In the genomic region with DNA sequence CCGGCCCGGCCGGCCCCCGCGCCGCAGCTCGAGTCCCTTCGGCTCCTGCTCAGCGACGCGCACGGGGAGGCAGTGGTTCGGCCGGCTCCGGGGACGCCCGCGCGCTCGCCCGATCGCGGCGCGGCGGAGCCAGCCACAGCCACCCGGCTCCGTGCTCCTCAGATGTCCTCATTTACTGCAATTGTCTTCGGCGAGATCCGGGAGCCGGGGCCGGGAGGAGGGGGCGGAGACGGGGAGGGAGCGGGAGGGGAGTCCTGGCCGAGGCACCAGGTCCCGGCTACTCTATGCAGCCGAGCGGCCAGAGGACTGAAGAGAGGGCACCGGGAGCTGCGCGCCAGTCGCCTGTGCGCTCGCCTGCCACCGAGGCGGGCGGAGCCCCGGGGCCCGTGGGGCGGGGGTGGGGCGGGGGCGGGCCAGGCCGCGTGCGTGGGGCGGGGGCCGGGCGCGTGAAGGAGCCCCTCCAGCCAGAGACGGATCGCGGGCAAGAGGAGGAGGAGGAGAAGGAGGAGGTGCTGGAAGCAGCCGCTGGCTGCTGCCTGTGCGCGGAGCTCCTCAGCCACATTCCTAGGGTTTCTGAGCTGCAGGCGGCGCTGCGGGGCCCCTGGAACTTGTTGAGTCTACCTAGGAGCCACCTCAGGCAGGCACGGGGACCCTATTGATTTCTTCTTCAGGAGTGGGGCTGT, we compare ENCODE assay signal across 9 mouse cellular contexts. TPM values are rescaled to one million over a fixed set of nuclear protein-coding genes. Genes with fewer than 3 reads are reported as not detected.
DNase-seq lines count a peak whose midpoint lies in the region; ATAC-seq and TF ChIP-seq lines count a peak whose summit lies in the region.
"Had no signal": no experiment of that assay in that cellular context is flagged by ENCODE, and none has a peak within 500 bp of the region (broad histone marks: within the 10 kb centered on the region; RNA-seq: fewer than 3 reads in every experiment).

A gene (minus strand): TSS at position 504 of the 683 bp plus-strand sequence.

- TF ChIP-seq CTCF in embryonic fibroblast, embryonic 13.5 days (IDR thresholded peaks at IDR 0.05; ENCODE audit: borderline replicate concordance, insufficient read depth, low read length), result no peak

- no peak within 1 kb of the TSS for H3K27ac ChIP-seq in embryonic fibroblast, embryonic 13.5 days (ENCODE audit: insufficient read depth, low read length)
- no peak within 1 kb of the TSS for H3K27ac ChIP-seq in lung, embryonic 15.5 days

- H3K4me3 ChIP-seq in megakaryocyte, embryonic 14.5 days (replicated peaks), result peak within 1 kb of the TSS; percentile 85
- H3K4me3 ChIP-seq in embryonic fibroblast, embryonic 13.5 days (ENCODE audit: insufficient read depth, low read length), result peak within 1 kb of the TSS; percentile 36
- peak within 1 kb of the TSS; percentile 51 for H3K4me3 ChIP-seq in lung, embryonic 15.5 days

- ATAC-seq in megakaryocyte, adult 5-6 weeks (ENCODE audit: poor library complexity, severe bottlenecking), result no peak
- peak; percentile 83 for ATAC-seq in lung, embryonic 15.5 days (ENCODE audit: borderline replicate concordance, extremely low read depth, low FRiP score, low TSS enrichment)

- DNase-seq in heart, postnatal 4 days, result peak; percentile 43
- peak; percentile 61 to 74 for DNase-seq in layer of hippocampus, postnatal 36 days
- peak; percentile 71 for DNase-seq in retina, embryonic 14.5 days (ENCODE audit: low spot score)
- no peak for DNase-seq in natural killer cell, adult 2 months (ENCODE audit: low spot score in 2 of 2)

- H3K27me3 ChIP-seq in megakaryocyte, embryonic 14.5 days (replicated peaks), result peaks cover 42% of the 10 kb centered on the region
- H3K27me3 ChIP-seq in lung, embryonic 15.5 days, result peaks cover 8% of the 10 kb centered on the region; the same call in 1 of the 2 replicates

- H3K9me3 ChIP-seq in megakaryocyte, embryonic 14.5 days, result peaks cover 11% of the 10 kb centered on the region; the same call in 1 of the 2 replicates
- H3K9me3 ChIP-seq in lung, embryonic 15.5 days, result no peaks in the 10 kb centered on the region

- H3K36me3 ChIP-seq in megakaryocyte, embryonic 14.5 days (replicated peaks; ENCODE audit: low read length), result no peaks in the 10 kb centered on the region
- no peaks in the 10 kb centered on the region for H3K36me3 ChIP-seq in lung, embryonic 15.5 days

- peaks cover 21% of the 10 kb centered on the region for H3K4me1 ChIP-seq in megakaryocyte, embryonic 14.5 days
- no peaks in the 10 kb centered on the region for H3K4me1 ChIP-seq in embryonic fibroblast, embryonic 13.5 days (ENCODE audit: control insufficient read depth, insufficient read depth, low read length)
- peaks cover 19% of the 10 kb centered on the region for H3K4me1 ChIP-seq in lung, embryonic 15.5 days

- peak within 1 kb of the TSS; percentile 43 for H3K9ac ChIP-seq in lung, embryonic 15.5 days

- under 1% methylated on average over 48 of the region's 71 CpGs for WGBS in lung, embryonic 15.5 days

- H3K4me2 ChIP-seq in lung, embryonic 15.5 days, result peak within 1 kb of the TSS; percentile 96

- 0 out of 2 replicates have a peak, but pooled peaks have one; percentile 19 for TF ChIP-seq POLR2A in embryonic fibroblast, embryonic 13.5 days (IDR thresholded peaks at IDR 0.05; ENCODE audit: low read depth, low read length)

RNA-seq across cellular contexts. Expression of the gene that starts here (rescaled TPM):
- polyA plus RNA-seq in megakaryocyte, embryonic 14.5 days (2012; ENCODE audit: insufficient read depth, low replicate concordance), result not detected in 2 replicates
- not detected in 2 replicates for total RNA-seq in megakaryocyte, adult 5-6 weeks (2015)
- total RNA-seq in megakaryocyte, adult 5-6 weeks (2017), result 0.04 TPM in 1 of 2 replicates, not detected in the other
- 1.0 TPM in 2 replicates for polyA plus RNA-seq in embryonic fibroblast, embryonic 13.5 days (2011; ENCODE audit: insufficient read length, low read depth, missing spikeins)
- total RNA-seq in heart, postnatal 4 days (2021), result not detected
- 10 to 100 TPM; 12.7 to 13.0 TPM for total RNA-seq in layer of hippocampus, postnatal 36 days (2021)
- 2.1 TPM in 2 replicates for polyA plus RNA-seq in lung, embryonic 15.5 days (2015; fragmentation: Nextera tagmentation; extraction: Ambion mirVana)
- total RNA-seq: MEL had no signal

Comparison
In these comparisons a context has a peak if more than half of its experiments do, and no peak if none do; other contexts are left out.
1. RNA of the gene that starts here (total RNA-seq): 12.7 to 13.0 TPM in layer of hippocampus, postnatal 36 days; not detected in heart, postnatal 4 days and 0.04 TPM in megakaryocyte, adult 5-6 weeks; every median in the first group is over 10 times any median in the second.
2. Peak in DNase-seq in heart, postnatal 4 days; RNA of the gene not detected or under 1 TPM.
3. DNase-seq: peak in layer of hippocampus, postnatal 36 days (2 of 2) and retina, embryonic 14.5 days (single experiment); none in natural killer cell, adult 2 months (0 of 2).
4. Peak in every context shown above with its lines, with median percentiles within 50 percentile points of each other: H3K4me3 ChIP-seq.